Mouse (Mus musculus): ENCODE results near the gene Speer3. TPM values are rescaled to one million over a fixed set of nuclear protein-coding genes. Genes with fewer than 3 reads are reported as not detected.
"Not testable (repeated sequence)": the region's sequence is repeated elsewhere in the genome, so short reads cannot be mapped to it uniquely, and the experiment has no call there.

Gene Speer3
- polyA plus RNA-seq (2014; fragmentation: Nextera tagmentation; extraction: Ambion mirVana): not detected in 2 replicates

- 79% methylated on average over 1 of the region's 1 CpGs for WGBS
- H3K36me3 ChIP-seq (ENCODE audit: control insufficient read depth, insufficient read depth, low read length): no peaks in the 10 kb centered on the region
- H3K27ac ChIP-seq (replicated peaks; ENCODE audit: low read depth, low read length): no peak within 1 kb of the TSS
- H3K4me3 ChIP-seq (ENCODE audit: low read depth, low read length): no peak within 1 kb of the TSS
- no peaks in the 10 kb centered on the region for H3K27me3 ChIP-seq (replicated peaks; ENCODE audit: control insufficient read depth, insufficient read depth, low read length)
- H3K9ac ChIP-seq (ENCODE audit: low read depth, low read length): no peak within 1 kb of the TSS
- H3K9me3 ChIP-seq (ENCODE audit: control insufficient read depth, low read length): no peaks in the 10 kb centered on the region
- H3K4me1 ChIP-seq (ENCODE audit: control insufficient read depth, insufficient read depth, low read length): no peaks in the 10 kb centered on the region
- ATAC-seq (ENCODE audit: low read depth) (no peak), DNase-seq (ENCODE audit: low spot score) (no peak)
- H3K4me2 ChIP-seq (ENCODE audit: low read depth, low read length): no peak within 1 kb of the TSS
Observed at GRCm38 (mm10) chr5:13791319-13791718, at the start of gene Speer3. TSS of gene Speer3 (plus strand) at chr5:13791619.

- not testable (repeated sequence) for H3K27me3 ChIP-seq (replicated peaks; ENCODE audit: control insufficient read depth, insufficient read depth, low read length); H3K4me3 ChIP-seq (ENCODE audit: low read depth, low read length); DNase-seq (ENCODE audit: low spot score); H3K9me3 ChIP-seq (ENCODE audit: control insufficient read depth, low read length); ATAC-seq (ENCODE audit: low read depth); H3K27ac ChIP-seq (replicated peaks; ENCODE audit: low read depth, low read length); H3K4me1 ChIP-seq (ENCODE audit: control insufficient read depth, insufficient read depth, low read length); H3K9ac ChIP-seq (ENCODE audit: low read depth, low read length); H3K4me2 ChIP-seq (ENCODE audit: low read depth, low read length); H3K36me3 ChIP-seq (ENCODE audit: control insufficient read depth, insufficient read depth, low read length)
- 74% methylated on average over 2 of the region's 2 CpGs for WGBS
Observed at GRCm38 (mm10) chr5:13810496-13810895, 19.1 kb downstream of the Speer3 start.

GRCm38 (mm10) chr5:13825108-13825507 is 33.7 kb downstream of the Speer3 start:
- ATAC-seq (ENCODE audit: low read depth) (no peak), DNase-seq (ENCODE audit: low spot score) (no peak)
- Histone ChIP-seq H3K4me2 (ENCODE audit: low read depth, low read length) (no peak overlapping the region), H3K27ac (replicated peaks; ENCODE audit: low read depth, low read length) (no peak overlapping the region), H3K36me3 (ENCODE audit: control insufficient read depth, insufficient read depth, low read length) (no peaks in the 10 kb centered on the region), H3K9ac (ENCODE audit: low read depth, low read length) (no peak overlapping the region), H3K27me3 (replicated peaks; ENCODE audit: control insufficient read depth, insufficient read depth, low read length) (no peaks in the 10 kb centered on the region), H3K4me1 (ENCODE audit: control insufficient read depth, insufficient read depth, low read length) (no peaks in the 10 kb centered on the region), H3K4me3 (ENCODE audit: low read depth, low read length) (no peak overlapping the region), H3K9me3 (ENCODE audit: control insufficient read depth, low read length) (no peaks in the 10 kb centered on the region)

GRCm38 (mm10) chr5:13826708-13827107 is 35.3 kb downstream of the Speer3 start:
- no peak for ATAC-seq (ENCODE audit: low read depth)
- H3K27ac ChIP-seq (replicated peaks; ENCODE audit: low read depth, low read length): no peak overlapping the region
- no peaks in the 10 kb centered on the region for H3K9me3 ChIP-seq (ENCODE audit: control insufficient read depth, low read length)
- H3K9ac ChIP-seq (ENCODE audit: low read depth, low read length): no peak overlapping the region
- H3K4me2 ChIP-seq (ENCODE audit: low read depth, low read length): no peak overlapping the region
- no peaks in the 10 kb centered on the region for H3K36me3 ChIP-seq (ENCODE audit: control insufficient read depth, insufficient read depth, low read length)
- no peak overlapping the region for H3K4me3 ChIP-seq (ENCODE audit: low read depth, low read length)
- H3K27me3 ChIP-seq (replicated peaks; ENCODE audit: control insufficient read depth, insufficient read depth, low read length): no peaks in the 10 kb centered on the region
- H3K4me1 ChIP-seq (ENCODE audit: control insufficient read depth, insufficient read depth, low read length): no peaks in the 10 kb centered on the region
- no peak for DNase-seq (ENCODE audit: low spot score)

- ATAC-seq (ENCODE audit: low read depth): no peak
- H3K36me3 ChIP-seq (ENCODE audit: control insufficient read depth, insufficient read depth, low read length): no peaks in the 10 kb centered on the region
- no peak overlapping the region for H3K4me3 ChIP-seq (ENCODE audit: low read depth, low read length)
- no peaks in the 10 kb centered on the region for H3K27me3 ChIP-seq (replicated peaks; ENCODE audit: control insufficient read depth, insufficient read depth, low read length)
- no peaks in the 10 kb centered on the region for H3K9me3 ChIP-seq (ENCODE audit: control insufficient read depth, low read length)
- H3K27ac ChIP-seq (replicated peaks; ENCODE audit: low read depth, low read length): no peak overlapping the region
- DNase-seq (ENCODE audit: low spot score): no peak
- H3K4me2 ChIP-seq (ENCODE audit: low read depth, low read length): no peak overlapping the region
- no peak overlapping the region for H3K9ac ChIP-seq (ENCODE audit: low read depth, low read length)
- no peaks in the 10 kb centered on the region for H3K4me1 ChIP-seq (ENCODE audit: control insufficient read depth, insufficient read depth, low read length)
Observed at GRCm38 (mm10) chr5:13844317-13844716, 52.9 kb downstream of the Speer3 start.

Other genes with a start within 250 kb of the Speer3 start
- 4.4 and 4.8 TPM in 2 replicates for gene Sema3e, start 233.7 kb downstream of the Speer3 start, polyA plus RNA-seq (2014; fragmentation: Nextera tagmentation; extraction: Ambion mirVana)